11 mouse cellular contexts compared by ENCODE assay signal in genomic region chr1:185441703-185442472, GRCm38 (mm10). TPM values are rescaled to one million over a fixed set of nuclear protein-coding genes. Genes with fewer than 3 reads are reported as not detected.
DNase-seq lines count a peak whose midpoint lies in the region; ATAC-seq lines count a peak whose summit lies in the region.
"Had no signal": no experiment of that assay in that cellular context is flagged by ENCODE, and none has a peak within 500 bp of the region (broad histone marks: within the 10 kb centered on the region; RNA-seq: fewer than 3 reads in every experiment).

No protein-coding gene starts in this region.

- H3K9ac ChIP-seq in neural tube, embryonic 13.5 days = no peak overlapping the region
- no peak overlapping the region for H3K9ac ChIP-seq in hindbrain, embryonic 14.5 days
- H3K9ac ChIP-seq: limb, embryonic 13.5 days had no signal

- H3K9me3 ChIP-seq in neural tube, embryonic 13.5 days = no peaks in the 10 kb centered on the region
- H3K9me3 ChIP-seq in hindbrain, embryonic 14.5 days (ENCODE audit: control insufficient read depth, low read length) = no peaks in the 10 kb centered on the region
- H3K9me3 ChIP-seq: limb, embryonic 13.5 days had no signal

- H3K4me3 ChIP-seq in neural tube, embryonic 13.5 days = no peak overlapping the region
- no peak overlapping the region for H3K4me3 ChIP-seq in hindbrain, embryonic 14.5 days (replicated peaks; ENCODE audit: low read length)
- H3K4me3 ChIP-seq: limb, embryonic 13.5 days had no signal

- H3K36me3 ChIP-seq in neural tube, embryonic 13.5 days = no peaks in the 10 kb centered on the region
- no peaks in the 10 kb centered on the region for H3K36me3 ChIP-seq in hindbrain, embryonic 14.5 days (replicated peaks; ENCODE audit: control insufficient read depth, insufficient read depth)
- H3K36me3 ChIP-seq: limb, embryonic 13.5 days had no signal

- DNase-seq in neural tube, embryonic 10.5 days (ENCODE audit: extremely low spot score, low spot score) = no peak
- DNase-seq in cerebellum, postnatal 14 days = peak; percentile 77 to 82
- peak; percentile 61 for DNase-seq in hindbrain, embryonic 14.5 days (ENCODE audit: low spot score)
- peak; percentile 94 for DNase-seq in retina, postnatal 1 day
- no peak for DNase-seq in thymus, postnatal 10 days (ENCODE audit: low spot score in 2 of 2)
- DNase-seq in lung, postnatal 25 days (ENCODE audit: low spot score) = no peak
- DNase-seq: heart, postnatal 4 days had no signal

- H3K4me1 ChIP-seq in neural tube, embryonic 13.5 days (replicated peaks) = peaks cover 19% of the 10 kb centered on the region
- peaks cover 15% of the 10 kb centered on the region; the same call in 1 of the 2 replicates for H3K4me1 ChIP-seq in hindbrain, embryonic 14.5 days (replicated peaks; ENCODE audit: control insufficient read depth, insufficient read depth, low read length)
- H3K4me1 ChIP-seq: limb, embryonic 13.5 days had no signal

- H3K27ac ChIP-seq in neural tube, embryonic 13.5 days (replicated peaks) = peak overlapping the region; percentile 55
- peak overlapping the region; percentile 60 for H3K27ac ChIP-seq in hindbrain, embryonic 14.5 days
- H3K27ac ChIP-seq: limb, embryonic 13.5 days had no signal

- ATAC-seq in neural tube, embryonic 13.5 days (ENCODE audit: low read depth) = peak; percentile 83
- ATAC-seq in hindbrain, embryonic 14.5 days (ENCODE audit: low FRiP score) = peak; percentile 78
- ATAC-seq in megakaryocyte progenitor cell, adult 5-6 weeks (replicated peaks; ENCODE audit: poor library complexity) = no peak
- ATAC-seq: lung, postnatal 0 days had no signal

- H3K27me3 ChIP-seq in neural tube, embryonic 13.5 days = no peaks in the 10 kb centered on the region
- no peaks in the 10 kb centered on the region for H3K27me3 ChIP-seq in hindbrain, embryonic 14.5 days (ENCODE audit: control insufficient read depth, insufficient read depth, low read length)
- H3K27me3 ChIP-seq: limb, embryonic 13.5 days had no signal

- WGBS in neural tube, embryonic 13.5 days = 54% methylated on average over 18 of the region's 18 CpGs
- 48% methylated on average over 18 of the region's 18 CpGs for WGBS in hindbrain, embryonic 14.5 days

- no peak overlapping the region for H3K4me2 ChIP-seq in neural tube, embryonic 13.5 days
- H3K4me2 ChIP-seq in hindbrain, embryonic 14.5 days (replicated peaks) = no peak overlapping the region
- H3K4me2 ChIP-seq: limb, embryonic 13.5 days had no signal

RNA-seq across cellular contexts. Expression of gene Slc30a10, which starts 12.8 kb away (rescaled TPM):
- polyA plus RNA-seq in neural tube, embryonic 13.5 days (2015; fragmentation: Nextera tagmentation; extraction: Ambion mirVana) = 2.7 and 2.9 TPM in 2 replicates
- polyA plus RNA-seq in hindbrain, embryonic 14.5 days (2014; fragmentation: Nextera tagmentation; extraction: Ambion mirVana) = 6.8 and 8.5 TPM in 2 replicates
- 0.05 and 0.07 TPM in 2 replicates for total RNA-seq in megakaryocyte progenitor cell, adult 5-6 weeks (2015)
- total RNA-seq in megakaryocyte progenitor cell, adult 5-6 weeks (2017) = 0.07 and 0.08 TPM in 2 replicates
- total RNA-seq: heart, postnatal 4 days had no signal
- polyA plus RNA-seq: lung, postnatal 0 days had no signal

Comparison
In these comparisons a context has a peak if more than half of its experiments do, and no peak if none do; other contexts are left out.
1. DNase-seq: peak in cerebellum, postnatal 14 days (2 of 2), hindbrain, embryonic 14.5 days (single experiment) and retina, postnatal 1 day (single experiment); none in neural tube, embryonic 10.5 days (single experiment), thymus, postnatal 10 days (0 of 2) and lung, postnatal 25 days (single experiment).